Mouse (Mus musculus) kidney, adult 2 months (tissue): ENCODE results near the gene Dchs2. TPM values are rescaled to one million over a fixed set of nuclear protein-coding genes. Genes with fewer than 3 reads are reported as not detected.

Experiments
- DNase-seq: peaks from one replicate; pipeline ENCODE4 v3.0.0; 2021
- H3K27ac ChIP-seq: fragments of 200-500 bp; 2 replicates; pipeline ENCODE4 v1.5.1; 2012; ENCODE audit warnings: low read depth, low read length, control low read depth, inconsistent platforms; ENCODE audit not compliant: insufficient read depth
- H3K27me3 ChIP-seq: fragments of 200-500 bp; replicated peaks from 2 replicates; pipeline ENCODE4 v1.6.1; 2012; ENCODE audit warnings: mild to moderate bottlenecking, moderate library complexity, low read length, inconsistent platforms; ENCODE audit not compliant: control insufficient read depth, insufficient read depth
- H3K36me3 ChIP-seq: fragments of 200-500 bp; 2 replicates; pipeline ENCODE4 v1.6.1; 2012; ENCODE audit warnings: mild to moderate bottlenecking, moderate library complexity, low read length, inconsistent platforms; ENCODE audit not compliant: control insufficient read depth, insufficient read depth
- H3K4me1 ChIP-seq: fragments of 200-500 bp; 2 replicates; pipeline ENCODE4 v1.6.1; 2011; ENCODE audit warnings: low read length; ENCODE audit not compliant: control insufficient read depth, insufficient read depth
- H3K4me3 ChIP-seq: fragments of 200-500 bp; 2 replicates; pipeline ENCODE4 v1.5.1; 2011; ENCODE audit warnings: mild to moderate bottlenecking, low read depth, low read length, control low read depth; ENCODE audit not compliant: insufficient read depth
- CTCF ChIP-seq: fragments of 200-500 bp; conservative IDR thresholded peaks from 2 replicates; pipeline ENCODE4 v1.5.1; 2011; ENCODE audit warnings: low read depth, mild to moderate bottlenecking, control low read depth, low read length, moderate library complexity, mixed read lengths; ENCODE audit not compliant: insufficient read depth, insufficient read length
- POLR2A ChIP-seq: fragments of 200-500 bp; IDR thresholded peaks from one replicate; pipeline ENCODE4 v1.6.1; 2011; ENCODE audit warnings: low read depth, low read length, control low read depth
- WGBS: fragments of 180-500 bp; shearing (Covaris S2); methylation state at CpG from one replicate; pipeline ENCODE4 v1.1.7; 2018; 5-methylcytosine and 5-hydroxymethylcytosine counted together
- polyA plus RNA-seq: library from polyadenylated mRNA; depleted of rRNA; stranded (reverse); fragments of >200 nt; gene quantifications from 2 replicates; pipeline ENCODE4 v1.2.3, GENCODE M21; 2012

Dchs2 gene
- polyA plus RNA-seq, 1 experiment: 0.03 TPM

DNA sequence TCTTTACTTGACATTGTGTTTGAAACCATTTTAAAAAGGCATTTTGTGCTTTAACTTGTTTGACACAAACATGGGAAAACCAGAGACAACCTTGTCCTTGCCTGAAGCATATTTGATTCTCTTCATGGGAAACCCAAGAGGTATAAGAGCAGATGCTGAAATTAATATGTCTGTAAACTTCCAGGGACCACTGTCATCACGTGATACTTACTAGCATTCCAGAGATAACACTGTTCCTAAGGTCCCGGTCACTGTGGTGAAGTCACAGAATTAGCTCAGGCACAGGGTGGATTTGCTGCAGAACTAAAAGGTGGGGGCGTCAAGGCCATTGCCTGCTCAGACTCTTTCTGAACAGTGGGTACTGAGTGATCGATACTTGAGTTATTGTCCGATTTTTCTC, 148.0 kb downstream of the Dchs2 start:
- Histone ChIP-seq H3K27me3 (no peaks in the 10 kb centered on the region), H3K4me1 (peaks cover 2% of the 10 kb centered on the region; the same call in 1 of the 2 replicates), H3K27ac (no peak overlapping the region), H3K4me3 (no peak overlapping the region), H3K36me3 (no peaks in the 10 kb centered on the region)
- DNase-seq: no peak
- TF ChIP-seq POLR2A (no peak), CTCF (no peak)
- 65% methylated on average over 5 of the region's 5 CpGs for WGBS

DNA sequence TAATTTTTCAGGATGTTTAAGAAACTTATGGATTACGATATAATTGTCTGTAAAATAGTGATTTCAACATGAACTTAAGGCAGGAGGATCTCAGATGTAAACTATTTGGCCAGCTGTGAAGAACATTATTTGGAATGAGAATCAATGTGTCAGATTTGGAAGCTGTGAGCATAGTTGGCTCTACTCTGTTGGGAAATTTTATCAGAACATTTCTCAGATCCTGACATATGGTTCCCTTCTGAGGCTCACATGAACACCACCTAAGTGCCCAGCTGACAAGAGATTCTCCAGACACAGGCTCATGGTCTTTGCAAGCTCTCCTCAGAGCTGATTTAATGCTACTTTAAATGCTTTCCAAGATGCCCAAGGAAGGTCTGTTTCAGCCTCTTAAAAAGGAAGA, 156.1 kb downstream of the Dchs2 start:
- DNase-seq: no peak
- Histone ChIP-seq H3K36me3 (no peaks in the 10 kb centered on the region), H3K4me1 (no peaks in the 10 kb centered on the region), H3K4me3 (no peak overlapping the region), H3K27me3 (no peaks in the 10 kb centered on the region), H3K27ac (no peak overlapping the region)
- TF ChIP-seq CTCF (no peak), POLR2A (no peak)
- WGBS: 80% methylated on average over 1 of the region's 1 CpGs

DNA sequence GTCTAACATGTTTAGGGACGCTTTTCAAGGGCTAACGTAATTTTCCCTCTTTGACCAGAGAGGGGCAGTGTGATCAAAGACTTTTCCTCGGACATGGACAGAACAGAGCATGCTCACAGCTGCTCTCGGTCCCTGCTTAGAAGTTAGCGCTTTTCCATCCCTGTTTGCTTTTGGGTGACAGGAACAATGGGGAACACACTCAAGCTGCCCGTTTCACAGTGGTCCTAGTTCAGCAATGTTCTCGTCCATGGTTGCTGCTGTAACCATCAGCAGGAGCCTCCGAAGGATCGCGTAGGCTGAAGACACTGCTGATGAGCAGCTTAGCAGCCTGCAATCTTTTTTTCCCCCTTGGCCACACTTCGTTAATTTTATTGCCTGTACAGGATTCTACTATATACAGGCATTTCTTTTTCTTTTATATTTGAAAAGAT, 159.2 kb downstream of the Dchs2 start:
- no peaks in the 10 kb centered on the region for H3K4me1 ChIP-seq
- DNase-seq: peak; percentile 59
- H3K36me3 ChIP-seq: no peaks in the 10 kb centered on the region
- peak; percentile 67 for TF ChIP-seq CTCF
- no peak for TF ChIP-seq POLR2A
- no peaks in the 10 kb centered on the region for H3K27me3 ChIP-seq
- peak overlapping the region; percentile 10; the same call in 1 of the 2 replicates for H3K4me3 ChIP-seq
- no peak overlapping the region for H3K27ac ChIP-seq
- WGBS: 3% methylated on average over 11 of the region's 11 CpGs

DNA sequence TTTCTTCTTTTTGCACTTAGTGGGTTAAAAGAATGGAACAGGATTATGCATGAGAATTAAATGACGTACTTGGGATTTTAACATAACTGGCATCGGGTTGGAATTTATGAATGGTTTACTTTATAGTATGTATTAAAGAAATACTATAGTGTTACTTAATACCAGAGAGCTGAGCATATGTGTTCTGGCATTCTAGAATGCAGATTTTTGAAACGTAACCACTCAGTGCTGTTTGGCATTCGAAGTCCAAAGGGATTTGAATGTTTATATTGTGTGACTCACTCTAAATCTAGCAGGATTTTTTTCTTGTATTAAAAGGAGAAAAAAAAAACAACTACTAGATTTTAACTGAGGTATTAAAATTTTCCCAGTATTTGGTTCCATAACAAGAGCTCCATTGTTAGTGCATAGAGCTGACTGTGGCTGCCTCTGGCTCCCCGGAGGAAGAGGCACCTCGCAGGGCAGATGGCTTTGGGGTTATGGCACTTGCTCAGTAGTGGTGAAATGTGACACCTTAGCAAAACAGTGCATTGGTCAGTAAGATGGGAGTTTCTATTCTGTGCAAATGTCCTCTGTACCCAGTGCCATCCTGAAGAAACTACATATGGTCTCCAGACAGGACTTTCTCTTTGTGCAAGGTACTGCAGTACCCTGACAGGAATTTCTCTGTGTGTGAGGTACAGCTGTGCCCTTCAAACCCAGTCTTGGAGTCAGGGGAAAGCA, 160.5 kb downstream of the Dchs2 start:
- H3K4me1 ChIP-seq: no peaks in the 10 kb centered on the region

DNA sequence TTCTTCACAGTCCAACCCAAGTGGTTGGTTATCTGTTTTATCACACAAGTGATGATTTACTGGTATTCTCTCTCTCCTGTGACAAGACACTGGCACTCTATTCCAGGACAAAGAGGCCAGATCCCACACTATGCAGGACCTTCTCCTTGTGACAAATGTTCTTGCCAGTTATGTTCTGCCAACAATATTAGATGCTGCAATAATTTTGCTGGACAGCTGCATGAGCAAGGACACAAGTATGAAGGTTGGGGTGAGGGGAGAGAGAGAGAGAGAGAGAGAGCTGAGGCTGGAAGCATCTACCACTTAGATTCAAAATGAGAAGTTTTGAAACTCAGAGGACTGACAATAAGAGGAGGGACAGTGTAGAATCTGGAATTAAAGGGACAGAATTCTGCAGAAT, 162.7 kb downstream of the Dchs2 start:
- Histone ChIP-seq H3K4me1 (no peaks in the 10 kb centered on the region), H3K36me3 (no peaks in the 10 kb centered on the region), H3K27ac (no peak overlapping the region), H3K4me3 (no peak overlapping the region), H3K27me3 (no peaks in the 10 kb centered on the region)
- DNase-seq: no peak
- TF ChIP-seq CTCF: no peak
- no peak for TF ChIP-seq POLR2A

More for the DNA sequence above, 160.5 kb downstream of the Dchs2 start:
- Histone ChIP-seq H3K27me3 (no peaks in the 10 kb centered on the region), H3K4me3 (no peak overlapping the region), H3K36me3 (no peaks in the 10 kb centered on the region), H3K27ac (no peak overlapping the region)
- no peak for DNase-seq
- WGBS: 57% methylated on average over 6 of the region's 6 CpGs
- TF ChIP-seq CTCF: no peak
- no peak for TF ChIP-seq POLR2A

DNA sequence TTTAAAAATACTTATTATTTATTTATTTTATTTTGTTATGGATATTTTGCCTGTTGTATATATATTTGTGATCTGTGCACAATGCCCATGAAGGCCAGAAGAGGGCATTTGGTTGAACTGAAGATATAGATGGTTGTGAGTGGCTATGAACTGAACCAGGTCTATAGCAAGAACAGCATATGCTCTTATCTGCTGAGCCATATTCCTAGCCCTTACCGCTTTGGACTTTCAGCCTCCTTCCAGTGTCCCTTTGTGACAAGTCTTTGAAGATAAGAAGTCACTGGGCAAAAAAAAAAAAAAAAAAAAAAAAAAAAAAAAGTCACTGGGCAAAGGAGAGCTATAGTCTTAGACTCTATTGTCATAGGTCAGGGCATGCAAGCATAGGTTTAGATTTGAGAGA, 163.2 kb downstream of the Dchs2 start:
- 89% methylated on average over 1 of the region's 1 CpGs for WGBS
- DNase-seq: no peak
- H3K4me1 ChIP-seq: no peaks in the 10 kb centered on the region
- no peaks in the 10 kb centered on the region for H3K36me3 ChIP-seq
- no peaks in the 10 kb centered on the region for H3K27me3 ChIP-seq
- no peak overlapping the region for H3K4me3 ChIP-seq
- no peak for TF ChIP-seq POLR2A
- TF ChIP-seq CTCF: no peak
- no peak overlapping the region for H3K27ac ChIP-seq

DNA sequence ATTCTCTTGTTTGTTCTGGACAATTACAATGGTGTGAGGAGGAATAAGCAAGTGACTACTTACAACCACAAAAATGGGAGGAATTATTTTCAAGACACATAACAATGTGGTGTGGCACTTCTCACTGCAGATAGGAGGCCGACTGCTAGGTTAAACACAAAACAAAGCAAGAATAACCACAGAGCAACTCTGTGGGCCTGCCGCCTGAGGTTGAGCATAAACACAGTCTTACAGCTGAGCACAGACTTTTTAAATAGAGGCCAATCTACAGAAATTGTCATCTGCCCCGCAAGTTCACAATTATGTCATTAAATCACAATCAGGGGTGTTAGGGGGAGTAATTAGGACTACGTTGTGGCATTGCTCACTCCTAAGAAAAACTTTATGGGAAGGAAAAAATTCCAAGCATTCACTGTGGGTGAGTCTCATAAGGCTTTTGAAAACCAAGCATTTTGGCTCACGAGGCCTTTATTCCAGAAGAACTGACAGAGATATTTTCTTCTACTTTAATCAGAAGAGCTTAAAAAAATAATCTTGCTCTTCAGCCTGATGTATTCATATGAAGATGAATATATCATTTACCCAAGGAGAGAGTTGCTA, 172.1 kb downstream of the Dchs2 start:
- Histone ChIP-seq H3K36me3 (no peaks in the 10 kb centered on the region), H3K4me1 (no peaks in the 10 kb centered on the region), H3K27me3 (no peaks in the 10 kb centered on the region), H3K27ac (no peak overlapping the region), H3K4me3 (no peak overlapping the region)
- TF ChIP-seq POLR2A: no peak
- 60% methylated on average over 5 of the region's 5 CpGs for WGBS
- DNase-seq: no peak
